Mouse (Mus musculus): Measurements from ENCODE around the gene Krtap7-1.

The Krtap7-1 gene

GRCm38 (mm10) chr16:89508223-89508622 lies at the start of gene Krtap7-1:
Gene Krtap7-1, minus strand, starts transcription at chr16:89508323.
- DNase-seq = no peak

- DNase-seq = no peak
These were observed 42.2 kb upstream of the Krtap7-1 start for GRCm38 (mm10) chr16:89550298-89550697.

- DNase-seq = no peak
These were observed 29.9 kb upstream of the Krtap7-1 start for GRCm38 (mm10) chr16:89538031-89538484.

GRCm38 (mm10) chr16:89537349-89537748 lies 29.2 kb upstream of the Krtap7-1 start:
- DNase-seq = no peak

GRCm38 (mm10) chr16:89530547-89530946 lies 22.4 kb upstream of the Krtap7-1 start:
- no peak for DNase-seq

GRCm38 (mm10) chr16:89529846-89530245 lies 21.7 kb upstream of the Krtap7-1 start:
- no peak for DNase-seq

GRCm38 (mm10) chr16:89528380-89528779 lies 20.3 kb upstream of the Krtap7-1 start:
- no peak for DNase-seq

- no peak for DNase-seq
These were observed 12.9 kb upstream of the Krtap7-1 start for GRCm38 (mm10) chr16:89520996-89521395.

- DNase-seq = no peak
These were observed 12.4 kb upstream of the Krtap7-1 start for GRCm38 (mm10) chr16:89520555-89520954.

- DNase-seq = no peak
These were observed 12.0 kb upstream of the Krtap7-1 start for GRCm38 (mm10) chr16:89520091-89520490.

- DNase-seq = peak; percentile 42
These were observed 9.5 kb upstream of the Krtap7-1 start for GRCm38 (mm10) chr16:89517635-89518034.

- DNase-seq = peak; percentile 24
These were observed 5.3 kb upstream of the Krtap7-1 start for GRCm38 (mm10) chr16:89513431-89513830.

GRCm38 (mm10) chr16:89503571-89503970 lies 4.6 kb downstream of the Krtap7-1 start:
- no peak for DNase-seq

GRCm38 (mm10) chr16:89501870-89502269 lies 6.3 kb downstream of the Krtap7-1 start:
- DNase-seq = no peak

- DNase-seq = no peak
These were observed 11.1 kb downstream of the Krtap7-1 start for GRCm38 (mm10) chr16:89497002-89497401.

GRCm38 (mm10) chr16:89495394-89496153 lies 12.5 kb downstream of the Krtap7-1 start:
- no peak for DNase-seq

- DNase-seq = peak; percentile 6
These were observed 20.3 kb downstream of the Krtap7-1 start, which contains the start of gene Krtap8-1 for GRCm38 (mm10) chr16:89487852-89488251. Gene Krtap8-1, minus strand, starts transcription at chr16:89487952.

GRCm38 (mm10) chr16:89477679-89478314 lies 30.3 kb downstream of the Krtap7-1 start:
- no peak for DNase-seq

GRCm38 (mm10) chr16:89461189-89461588 lies 46.9 kb downstream of the Krtap7-1 start:
- peak; percentile 55 for DNase-seq
